Mouse (Mus musculus) brain, embryonic 18.5 days (tissue): ENCODE measurements around the gene Wnt1.

Experiments
- DNase-seq: peaks from one replicate; pipeline ENCODE4 v3.0.0-alpha.2; 2012; ENCODE audit warnings: low read depth, low spot score

Gene Wnt1

GRCm38 (mm10) chr15:98835291-98835690, 45.6 kb downstream of the Wnt1 start:
- DNase-seq: no peak

DNA sequence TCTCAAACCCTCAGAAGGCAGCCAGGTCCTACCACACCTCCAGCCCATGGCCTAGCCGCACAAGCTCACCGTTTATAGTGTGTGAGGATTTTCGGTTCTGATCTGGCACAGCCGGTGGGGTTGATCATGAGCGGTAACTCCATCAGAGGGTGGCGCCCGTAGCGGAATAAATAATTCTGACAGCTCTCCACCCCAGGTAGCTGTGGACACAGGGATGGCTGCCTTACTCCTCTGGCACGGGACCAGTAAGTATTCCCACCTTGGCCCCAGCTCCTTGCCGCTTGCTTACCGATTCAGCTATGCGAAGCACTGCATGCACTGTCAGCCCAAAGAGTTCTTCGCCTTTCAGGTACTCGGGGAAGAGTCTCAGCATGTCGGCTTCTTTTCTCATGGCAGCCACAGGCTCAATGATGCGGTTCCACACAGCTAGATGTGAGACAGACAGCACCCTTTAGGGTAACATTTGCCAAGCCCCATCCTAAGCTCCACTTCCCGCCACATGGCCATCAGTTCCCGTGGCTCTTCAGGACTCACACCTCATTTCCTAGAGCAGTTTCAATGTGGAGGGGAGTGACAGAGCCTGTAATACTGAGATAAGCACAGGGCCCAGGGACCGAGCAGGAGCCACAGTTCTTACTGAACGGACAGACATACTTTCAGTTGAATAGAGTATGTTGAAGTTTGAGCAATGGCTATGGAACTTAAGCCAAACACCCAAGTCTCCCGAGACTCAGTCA, 47.5 kb downstream of the Wnt1 start:
- no peak for DNase-seq

GRCm38 (mm10) chr15:98837743-98838103, 48.1 kb downstream of the Wnt1 start:
- DNase-seq: no peak

- DNase-seq: no peak
These were observed 49.5 kb downstream of the Wnt1 start for GRCm38 (mm10) chr15:98839161-98839560.

DNA sequence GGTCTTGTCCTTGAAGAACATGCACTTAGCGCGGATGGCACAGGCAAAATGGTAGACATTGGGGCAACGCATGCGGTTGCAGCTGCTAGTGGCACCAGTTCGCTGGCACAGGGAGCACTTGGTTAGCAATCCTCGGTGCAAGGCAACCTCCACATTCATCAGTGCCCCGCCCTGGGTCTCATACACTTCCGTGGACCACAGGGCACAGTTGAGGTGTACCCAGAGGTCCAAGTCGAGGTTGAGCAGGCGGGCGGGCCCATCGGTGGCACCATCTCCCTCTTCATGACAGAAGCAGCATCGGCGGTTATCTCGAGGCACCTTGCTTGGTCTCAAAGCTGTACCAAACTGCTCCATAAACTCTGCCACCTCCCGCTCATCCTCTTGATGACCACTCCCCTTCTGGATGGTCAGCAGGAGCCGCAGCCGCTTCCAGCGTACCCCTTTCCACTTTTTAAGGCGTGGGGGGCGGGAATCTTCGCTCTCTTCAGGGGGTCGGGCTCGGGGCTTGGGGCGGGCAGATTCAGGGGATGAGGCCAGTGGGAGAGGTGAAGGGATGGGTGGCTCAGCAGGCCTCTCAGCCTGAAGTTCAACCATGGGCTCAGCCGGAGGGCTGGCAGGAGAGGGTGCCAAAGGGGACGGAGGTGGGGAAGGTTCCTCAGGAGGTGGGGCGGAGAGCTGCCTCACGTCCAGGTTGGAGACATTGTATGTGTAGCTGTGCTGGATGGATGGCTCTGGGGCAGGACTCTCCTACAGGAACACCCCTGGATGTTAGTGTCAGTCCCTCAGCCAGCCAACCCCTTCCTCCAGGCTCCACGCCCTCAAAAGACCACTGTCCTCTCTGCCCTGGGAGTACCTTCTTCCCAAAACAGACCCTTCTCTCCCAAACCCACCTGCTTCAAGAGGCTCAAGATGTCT, 50.3 kb downstream of the Wnt1 start:
- DNase-seq: no peak
